Mouse (Mus musculus) heart, adult 2 months (tissue): ENCODE data around the gene Olfr1395.

Experiments used
- CTCF ChIP-seq: fragments of 200-600 bp; IDR thresholded peaks from 2 replicates; pipeline ENCODE4 v1.8.1; 2022; ENCODE audit warnings: antibody characterized with exemption, mild to moderate bottlenecking, moderate library complexity
- EP300 ChIP-seq: fragments of 200-500 bp; IDR thresholded peaks from 2 replicates; pipeline ENCODE4 v1.6.1; 2011; ENCODE audit warnings: low read depth, low read length, control low read depth; ENCODE audit not compliant: insufficient read depth
- POLR2A ChIP-seq: fragments of 200-500 bp; IDR thresholded peaks from 2 replicates; pipeline ENCODE4 v1.6.1; 2011; ENCODE audit warnings: mild to moderate bottlenecking, low read depth, low read length, control low read depth; ENCODE audit not compliant: insufficient read depth

DNA sequence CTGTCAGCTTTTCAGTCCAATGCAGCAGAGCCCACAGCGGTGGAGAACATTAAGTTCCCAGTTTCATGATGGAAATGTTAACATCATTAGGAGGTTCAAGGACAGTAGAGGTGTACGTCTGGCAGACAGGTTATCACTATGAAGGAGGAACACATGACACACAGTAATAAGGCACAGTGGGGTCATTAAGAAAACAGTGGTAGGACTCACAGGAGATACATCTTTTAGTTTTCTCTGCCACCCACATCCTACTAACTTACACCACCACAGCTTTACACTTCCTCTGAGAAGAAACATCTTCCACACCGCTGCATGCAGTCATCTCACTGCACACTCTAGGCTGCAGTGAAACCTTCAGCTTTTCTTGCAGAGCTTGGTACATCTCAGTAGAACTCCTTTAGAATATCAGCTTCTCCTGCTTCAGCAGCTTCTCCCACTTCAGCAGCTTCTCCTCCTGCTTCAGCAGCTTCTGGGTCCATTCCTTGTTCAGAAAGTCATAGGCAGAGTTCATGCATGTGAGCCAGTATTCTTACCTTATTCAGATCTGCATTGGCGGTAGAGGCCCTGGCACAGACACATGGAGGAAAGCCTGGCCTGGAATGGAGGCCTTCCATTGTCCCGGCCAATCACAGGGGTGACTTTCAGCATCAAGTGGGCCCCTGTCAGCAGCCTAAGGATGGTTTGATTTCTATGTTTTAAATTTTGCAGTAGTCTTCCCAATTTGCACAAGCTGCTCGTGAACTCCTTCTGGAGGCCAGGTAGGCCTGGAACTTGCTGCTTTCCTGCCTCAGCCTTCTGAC, 48.0 kb upstream of the Olfr1395 start:
- TF ChIP-seq CTCF (no peak), POLR2A (no peak), EP300 (no peak)
